Mouse (Mus musculus): ENCODE measurements at regions not wholly inside any gene's neighbourhood (a gene's known extent, or its start where the extent isn't known, plus 50 kb on each side); places are given as distances from the start of the nearest gene placed in this dataset.

DNA sequence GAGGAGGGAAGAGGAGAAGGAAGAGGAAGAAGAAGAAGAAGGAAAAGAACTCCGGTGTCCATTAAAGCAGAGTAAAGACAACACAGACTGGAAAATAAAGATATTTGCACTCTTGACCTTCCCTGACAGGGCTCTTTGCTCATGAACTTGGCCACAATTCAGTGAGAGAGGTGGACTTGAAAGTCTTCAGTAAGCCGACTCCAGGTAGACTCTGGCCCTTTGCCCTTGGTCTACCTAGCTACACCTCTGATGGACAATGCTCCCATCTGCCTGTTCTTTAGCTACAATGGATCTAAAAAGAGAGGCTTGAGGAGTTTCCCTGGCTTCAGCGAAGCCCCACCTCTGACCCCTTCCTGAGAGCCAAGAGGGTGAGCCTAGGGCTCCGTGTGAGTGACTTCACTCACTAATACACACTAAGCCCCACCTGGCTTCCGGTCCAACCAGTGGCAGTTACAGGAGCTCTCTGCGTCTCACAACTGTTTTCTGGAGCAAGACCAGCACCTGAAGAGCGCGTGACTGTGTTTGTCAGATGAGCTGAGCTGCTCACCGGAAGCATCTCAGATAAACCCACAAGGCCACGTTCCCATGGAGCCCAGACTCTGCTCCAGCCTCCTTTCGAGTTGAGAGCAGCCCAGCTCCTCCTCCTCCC lies 132.4 kb downstream of the Inhbb start:
- Histone ChIP-seq H3K9ac (no peak overlapping the region), H3K36me3 (ENCODE audit: insufficient read depth) (no peaks in the 10 kb centered on the region), H3K4me1 (ENCODE audit: insufficient read depth) (no peaks in the 10 kb centered on the region), H3K9me3 (ENCODE audit: low read length) (no peaks in the 10 kb centered on the region), H3K4me2 (ENCODE audit: low read depth) (no peak overlapping the region), H3K4me3 (ENCODE audit: low read depth, low read length) (no peak overlapping the region), H3K27me3 (ENCODE audit: insufficient read depth, low read length) (no peaks in the 10 kb centered on the region), H3K27ac (ENCODE audit: low read depth, low read length) (no peak overlapping the region)
- no peak for TF ChIP-seq CTCF (IDR thresholded peaks at IDR 0.05; ENCODE audit: low read depth)
- ATAC-seq: no peak
- 87% methylated on average over 11 of the region's 11 CpGs for WGBS
- no peak for DNase-seq

- DNase-seq (no peak), ATAC-seq (no peak)
- no peaks in the 10 kb centered on the region for H3K9me3 ChIP-seq (ENCODE audit: low read length)
- H3K4me1 ChIP-seq (ENCODE audit: insufficient read depth): no peaks in the 10 kb centered on the region
- H3K4me3 ChIP-seq (ENCODE audit: low read depth, low read length): no peak overlapping the region
- no peak overlapping the region for H3K27ac ChIP-seq (ENCODE audit: low read depth, low read length)
- H3K9ac ChIP-seq: no peak overlapping the region
- no peaks in the 10 kb centered on the region for H3K27me3 ChIP-seq (ENCODE audit: insufficient read depth, low read length)
- WGBS: 63% methylated on average over 1 of the region's 1 CpGs
- no peak for TF ChIP-seq CTCF (IDR thresholded peaks at IDR 0.05; ENCODE audit: low read depth)
- no peaks in the 10 kb centered on the region for H3K36me3 ChIP-seq (ENCODE audit: insufficient read depth)
- H3K4me2 ChIP-seq (ENCODE audit: low read depth): no peak overlapping the region
Observed at GRCm38 (mm10) chr1:119282416-119282815, 139.6 kb downstream of the Inhbb start.

DNA sequence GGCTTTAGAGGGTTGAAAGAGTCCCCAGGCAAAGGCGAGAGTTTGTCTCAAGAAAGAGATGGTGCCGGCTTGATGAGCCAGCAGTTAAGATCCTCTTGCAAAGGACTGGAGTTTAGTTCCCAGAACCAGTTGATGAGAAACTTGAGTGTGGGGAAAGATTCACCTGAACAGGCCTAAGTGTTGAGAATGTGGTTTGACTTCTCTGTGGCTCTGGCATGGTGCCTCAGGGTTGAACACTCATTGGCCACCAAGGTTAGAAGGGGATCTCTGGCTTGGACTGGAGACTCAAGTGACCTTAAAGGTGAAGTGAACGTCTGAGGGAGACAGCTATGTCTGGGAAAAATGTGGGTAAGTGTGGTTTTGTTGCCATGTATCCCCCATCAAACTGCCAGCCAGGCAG lies 142.8 kb downstream of the Inhbb start:
- Histone ChIP-seq H3K9me3 (ENCODE audit: low read length) (no peaks in the 10 kb centered on the region), H3K4me2 (ENCODE audit: low read depth) (no peak overlapping the region), H3K9ac (no peak overlapping the region), H3K36me3 (ENCODE audit: insufficient read depth) (no peaks in the 10 kb centered on the region), H3K4me1 (ENCODE audit: insufficient read depth) (no peaks in the 10 kb centered on the region), H3K4me3 (ENCODE audit: low read depth, low read length) (no peak overlapping the region), H3K27ac (ENCODE audit: low read depth, low read length) (no peak overlapping the region), H3K27me3 (ENCODE audit: insufficient read depth, low read length) (no peaks in the 10 kb centered on the region)
- DNase-seq (no peak), ATAC-seq (no peak)
- no peak for TF ChIP-seq CTCF (IDR thresholded peaks at IDR 0.05; ENCODE audit: low read depth)
- WGBS: 82% methylated on average over 3 of the region's 3 CpGs

DNA sequence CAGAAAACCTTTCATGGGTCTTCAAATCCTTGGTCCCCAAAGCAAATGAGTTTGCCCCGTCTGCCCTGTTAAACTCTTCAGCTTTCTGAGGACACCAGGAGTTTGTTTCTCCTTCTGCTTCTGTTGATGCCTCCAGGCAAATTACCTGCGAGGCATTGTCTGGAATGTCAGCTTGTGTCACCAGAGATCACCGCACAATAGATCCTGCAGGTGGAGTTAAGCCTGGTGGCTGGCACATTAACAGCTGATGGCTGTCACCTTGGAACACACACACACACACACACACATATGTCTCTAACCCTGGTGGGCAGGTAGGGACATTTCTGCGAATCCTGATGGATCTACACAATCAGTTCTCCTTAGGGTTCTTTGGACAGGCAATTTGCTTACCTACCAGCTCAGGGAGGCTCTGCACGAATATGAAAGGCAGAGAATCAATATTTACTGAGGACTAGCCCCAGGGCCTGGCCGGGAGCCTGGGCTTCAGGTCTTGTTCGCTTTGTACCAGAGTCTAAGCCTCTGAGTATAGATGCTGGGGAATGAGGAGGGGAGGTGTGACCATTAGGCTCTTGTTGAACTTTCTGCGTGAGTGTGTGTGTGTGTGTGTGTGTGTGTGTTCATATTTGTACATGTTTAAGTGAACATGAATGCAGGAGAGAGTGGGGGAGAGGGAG lies 143.4 kb downstream of the Inhbb start:
- no peak for TF ChIP-seq CTCF (IDR thresholded peaks at IDR 0.05; ENCODE audit: low read depth)
- Histone ChIP-seq H3K4me2 (ENCODE audit: low read depth) (no peak overlapping the region), H3K9ac (no peak overlapping the region), H3K4me3 (ENCODE audit: low read depth, low read length) (no peak overlapping the region), H3K4me1 (ENCODE audit: insufficient read depth) (no peaks in the 10 kb centered on the region), H3K36me3 (ENCODE audit: insufficient read depth) (no peaks in the 10 kb centered on the region), H3K9me3 (ENCODE audit: low read length) (no peaks in the 10 kb centered on the region), H3K27ac (ENCODE audit: low read depth, low read length) (no peak overlapping the region), H3K27me3 (ENCODE audit: insufficient read depth, low read length) (no peaks in the 10 kb centered on the region)
- ATAC-seq (no peak), DNase-seq (no peak)
- 80% methylated on average over 8 of the region's 8 CpGs for WGBS

GRCm38 (mm10) chr1:119277990-119278389 lies 144.1 kb downstream of the Inhbb start:
- H3K36me3 ChIP-seq (ENCODE audit: insufficient read depth): no peaks in the 10 kb centered on the region
- H3K27ac ChIP-seq (ENCODE audit: low read depth, low read length): no peak overlapping the region
- ATAC-seq (no peak), DNase-seq (no peak)
- no peak for TF ChIP-seq CTCF (IDR thresholded peaks at IDR 0.05; ENCODE audit: low read depth)
- no peaks in the 10 kb centered on the region for H3K27me3 ChIP-seq (ENCODE audit: insufficient read depth, low read length)
- H3K9me3 ChIP-seq (ENCODE audit: low read length): no peaks in the 10 kb centered on the region
- no peak overlapping the region for H3K4me3 ChIP-seq (ENCODE audit: low read depth, low read length)
- H3K4me1 ChIP-seq (ENCODE audit: insufficient read depth): no peaks in the 10 kb centered on the region
- no peak overlapping the region for H3K4me2 ChIP-seq (ENCODE audit: low read depth)
- 63% methylated on average over 4 of the region's 4 CpGs for WGBS
- no peak overlapping the region for H3K9ac ChIP-seq

DNA sequence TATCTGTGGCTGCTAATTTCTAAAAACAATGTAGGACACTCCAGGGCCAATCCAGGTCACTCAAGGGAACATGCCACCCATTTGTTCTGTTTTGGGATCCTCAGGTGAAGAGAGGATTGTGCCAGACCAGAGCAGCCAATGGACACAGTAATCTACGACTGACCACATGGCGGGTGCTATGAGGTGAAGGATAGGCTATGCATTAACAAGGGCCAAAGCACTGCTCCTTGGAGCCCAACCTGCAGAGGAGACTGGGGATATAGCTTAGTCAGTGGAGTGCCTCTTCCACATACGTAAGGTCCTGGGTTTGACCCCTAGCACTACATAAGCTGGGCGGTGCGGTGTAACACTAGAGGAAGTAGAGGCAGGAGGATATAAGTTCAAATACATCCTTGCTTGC lies 156.0 kb downstream of the Inhbb start:
- no peaks in the 10 kb centered on the region for H3K27me3 ChIP-seq (ENCODE audit: insufficient read depth, low read length)
- H3K36me3 ChIP-seq (ENCODE audit: insufficient read depth): no peaks in the 10 kb centered on the region
- ATAC-seq: no peak
- 95% methylated on average over 5 of the region's 5 CpGs for WGBS
- H3K9ac ChIP-seq: no peak overlapping the region
- H3K4me3 ChIP-seq (ENCODE audit: low read depth, low read length): no peak overlapping the region
- H3K27ac ChIP-seq (ENCODE audit: low read depth, low read length): no peak overlapping the region
- H3K4me1 ChIP-seq (ENCODE audit: insufficient read depth): no peaks in the 10 kb centered on the region
- DNase-seq: no peak
- no peak for TF ChIP-seq CTCF (IDR thresholded peaks at IDR 0.05; ENCODE audit: low read depth)
- H3K9me3 ChIP-seq (ENCODE audit: low read length): no peaks in the 10 kb centered on the region
- no peak overlapping the region for H3K4me2 ChIP-seq (ENCODE audit: low read depth)

DNA sequence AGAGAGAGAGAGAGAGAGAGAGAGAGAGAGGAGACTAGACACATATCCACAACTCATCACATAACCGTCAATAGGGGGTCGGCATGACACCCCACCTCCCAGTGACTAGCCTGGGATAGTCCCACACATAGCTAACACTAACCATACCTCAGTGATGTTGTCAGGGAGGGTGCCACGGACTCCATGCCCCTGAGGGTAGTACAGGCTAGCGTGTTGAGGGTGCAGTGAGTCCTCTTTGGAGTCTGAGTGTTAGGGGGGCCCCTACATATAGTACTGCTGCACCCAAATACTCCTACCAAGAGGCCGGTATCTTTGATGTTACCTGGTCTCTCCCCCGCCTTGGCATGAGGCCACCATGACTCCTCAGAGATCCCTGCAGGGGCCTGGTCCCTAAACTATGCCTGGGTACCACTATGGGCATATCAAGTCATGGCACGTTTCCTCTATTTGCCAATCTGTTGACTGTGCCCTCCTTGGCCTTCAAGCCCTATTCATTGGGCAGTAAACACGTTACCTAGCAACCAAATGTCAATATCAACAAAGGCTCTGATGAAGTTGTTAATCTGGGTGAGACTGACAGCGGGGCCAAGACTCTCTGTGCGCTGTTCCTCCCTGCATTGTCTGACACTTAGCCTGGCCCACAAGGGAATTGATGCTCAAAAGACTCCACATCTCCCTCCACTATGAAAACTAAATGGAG lies 156.7 kb downstream of the Inhbb start:
- no peak overlapping the region for H3K27ac ChIP-seq (ENCODE audit: low read depth, low read length)
- H3K4me3 ChIP-seq (ENCODE audit: low read depth, low read length): no peak overlapping the region
- ATAC-seq (peak; percentile 34; the same call in 1 of the 2 replicates), DNase-seq (no peak)
- no peak for TF ChIP-seq CTCF (IDR thresholded peaks at IDR 0.05; ENCODE audit: low read depth)
- no peaks in the 10 kb centered on the region for H3K9me3 ChIP-seq (ENCODE audit: low read length)
- no peaks in the 10 kb centered on the region for H3K4me1 ChIP-seq (ENCODE audit: insufficient read depth)
- no peaks in the 10 kb centered on the region for H3K36me3 ChIP-seq (ENCODE audit: insufficient read depth)
- no peaks in the 10 kb centered on the region for H3K27me3 ChIP-seq (ENCODE audit: insufficient read depth, low read length)
- H3K4me2 ChIP-seq (ENCODE audit: low read depth): no peak overlapping the region
- H3K9ac ChIP-seq: no peak overlapping the region
- WGBS: 61% methylated on average over 10 of the region's 10 CpGs
